Mouse (Mus musculus): ENCODE results near the gene Lrpprc.

DNA sequence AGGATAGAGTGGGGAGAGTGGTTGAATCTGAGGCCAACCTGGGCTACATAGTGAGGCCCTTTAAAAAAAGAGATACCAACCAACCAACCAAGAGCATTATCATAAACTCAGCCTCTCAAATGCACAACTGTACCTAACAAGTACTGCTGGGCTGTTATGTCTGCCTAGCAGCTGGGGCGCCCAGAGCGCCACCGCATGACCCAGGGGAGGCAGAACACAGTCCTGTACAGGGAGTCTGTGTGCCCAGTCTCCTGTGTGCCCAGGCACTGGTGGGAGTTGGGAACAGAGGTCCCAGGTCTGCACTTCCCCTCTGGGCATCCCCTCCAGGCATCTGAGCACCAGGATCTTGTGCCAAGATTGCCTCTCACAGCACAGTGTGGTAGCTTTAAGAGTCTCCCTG lies 65.4 kb downstream of the Lrpprc start:
- TF ChIP-seq ZC3H11A (IDR thresholded peaks at IDR 0.05; ENCODE audit: borderline replicate concordance, low read depth, low read length) (no peak), ZNF384 (IDR thresholded peaks at IDR 0.05; ENCODE audit: low read depth, low read length) (no peak)

Data from ES-E14 (cell line).